Comparison of ENCODE assay signal across 13 mouse cellular contexts in genomic region chr17:24640119-24640518, GRCm38 (mm10). TPM values are rescaled to one million over a fixed set of nuclear protein-coding genes. Genes with fewer than 3 reads are reported as not detected.
DNase-seq lines count a peak whose midpoint lies in the region; ATAC-seq and TF ChIP-seq lines count a peak whose summit lies in the region.
"Had no signal": no experiment of that assay in that cellular context is flagged by ENCODE, and none has a peak within 500 bp of the region (broad histone marks: within the 10 kb centered on the region; RNA-seq: fewer than 3 reads in every experiment).

No protein-coding gene starts in this region.

- ATAC-seq in heart, embryonic 15.5 days (replicated peaks; ENCODE audit: insufficient number of reproducible peaks, insufficient read depth, low FRiP score, low read depth) = no peak
- no peak for ATAC-seq in lung, postnatal 0 days
- no peak for ATAC-seq in hindbrain, embryonic 15.5 days (ENCODE audit: low FRiP score, low read depth)
- ATAC-seq in stomach, embryonic 16.5 days (ENCODE audit: insufficient read depth, low FRiP score) = no peak

- no peak for TF ChIP-seq EP300 in lung, postnatal 0 days (IDR thresholded peaks at IDR 0.05)

- H3K4me1 ChIP-seq in heart, embryonic 15.5 days (replicated peaks) = peaks cover 38% of the 10 kb centered on the region
- H3K4me1 ChIP-seq in lung, postnatal 0 days (ENCODE audit: insufficient read depth, low read depth, low read length) = peaks cover 39% of the 10 kb centered on the region
- no peaks in the 10 kb centered on the region for H3K4me1 ChIP-seq in hindbrain, embryonic 15.5 days (replicated peaks)
- peaks cover 24% of the 10 kb centered on the region for H3K4me1 ChIP-seq in stomach, embryonic 16.5 days (ENCODE audit: control insufficient read depth, insufficient read depth, low read length)
- peaks cover 8% of the 10 kb centered on the region; the same call in 1 of the 2 replicates for H3K4me1 ChIP-seq in cerebellum, adult 2 months (ENCODE audit: control insufficient read depth, insufficient read depth, low read length)

- no peak overlapping the region for H3K4me3 ChIP-seq in heart, embryonic 15.5 days
- no peak overlapping the region for H3K4me3 ChIP-seq in lung, postnatal 0 days (ENCODE audit: low read depth, low read length)
- no peak overlapping the region for H3K4me3 ChIP-seq in hindbrain, embryonic 15.5 days
- no peak overlapping the region for H3K4me3 ChIP-seq in stomach, embryonic 16.5 days (replicated peaks; ENCODE audit: low read length)
- no peak overlapping the region for H3K4me3 ChIP-seq in cerebellum, adult 2 months (replicated peaks; ENCODE audit: insufficient read depth, low read depth, low read length)
- H3K4me3 ChIP-seq: erythroblast, embryonic 14.5 days; megakaryocyte, embryonic 14.5 days had no signal

- H3K9ac ChIP-seq in heart, embryonic 15.5 days = no peak overlapping the region
- no peak overlapping the region for H3K9ac ChIP-seq in lung, postnatal 0 days (replicated peaks; ENCODE audit: low read depth)
- no peak overlapping the region for H3K9ac ChIP-seq in hindbrain, embryonic 15.5 days
- 0 out of 2 replicates have a peak overlapping the region, but pooled peaks have one; percentile 44 for H3K9ac ChIP-seq in stomach, embryonic 16.5 days (ENCODE audit: low read length)

- H3K27me3 ChIP-seq in heart, embryonic 15.5 days = peaks cover 5% of the 10 kb centered on the region; the same call in 1 of the 2 replicates
- H3K27me3 ChIP-seq in lung, postnatal 0 days (replicated peaks; ENCODE audit: insufficient read depth, low read length) = no peaks in the 10 kb centered on the region
- no peaks in the 10 kb centered on the region for H3K27me3 ChIP-seq in hindbrain, embryonic 15.5 days
- H3K27me3 ChIP-seq in stomach, embryonic 16.5 days (ENCODE audit: control insufficient read depth, insufficient read depth, low read length) = no peaks in the 10 kb centered on the region
- H3K27me3 ChIP-seq in cerebellum, adult 2 months (ENCODE audit: control insufficient read depth, insufficient read depth, low read length) = no peaks in the 10 kb centered on the region

- H3K4me2 ChIP-seq in heart, embryonic 15.5 days = no peak overlapping the region
- no peak overlapping the region for H3K4me2 ChIP-seq in lung, postnatal 0 days (replicated peaks; ENCODE audit: low read depth, low read length)
- no peak overlapping the region for H3K4me2 ChIP-seq in hindbrain, embryonic 15.5 days
- H3K4me2 ChIP-seq in stomach, embryonic 16.5 days (ENCODE audit: low read depth, low read length) = no peak overlapping the region

- intact Hi-C loops in heart, postnatal 25 days (cut with DNase I) = no loop called here
- intact Hi-C loops in left cerebral cortex, postnatal 10 days (cut with DNase I) = no loop called here

- H3K9me3 ChIP-seq in heart, embryonic 15.5 days (replicated peaks) = no peaks in the 10 kb centered on the region
- no peaks in the 10 kb centered on the region for H3K9me3 ChIP-seq in lung, postnatal 0 days (ENCODE audit: low read length)
- H3K9me3 ChIP-seq in hindbrain, embryonic 15.5 days = no peaks in the 10 kb centered on the region
- no peaks in the 10 kb centered on the region for H3K9me3 ChIP-seq in stomach, embryonic 16.5 days (replicated peaks; ENCODE audit: control insufficient read depth, low read length)
- H3K9me3 ChIP-seq: megakaryocyte, embryonic 14.5 days had no signal

- peaks cover 4% of the 10 kb centered on the region; the same call in 1 of the 2 replicates for H3K36me3 ChIP-seq in heart, embryonic 15.5 days
- peaks cover 22% of the 10 kb centered on the region for H3K36me3 ChIP-seq in lung, postnatal 0 days (ENCODE audit: insufficient read depth, low read length)
- peaks cover 11% of the 10 kb centered on the region; the same call in 1 of the 2 replicates for H3K36me3 ChIP-seq in hindbrain, embryonic 15.5 days
- H3K36me3 ChIP-seq in stomach, embryonic 16.5 days (ENCODE audit: control insufficient read depth, insufficient read depth, low read length) = no peaks in the 10 kb centered on the region

- peak overlapping the region; percentile 75; the same call in 1 of the 2 replicates for H3K27ac ChIP-seq in heart, embryonic 15.5 days
- H3K27ac ChIP-seq in lung, postnatal 0 days (ENCODE audit: low read length) = peak overlapping the region; percentile 85
- H3K27ac ChIP-seq in hindbrain, embryonic 15.5 days (replicated peaks) = peak overlapping the region; percentile 27; the same call in 1 of the 2 replicates
- H3K27ac ChIP-seq in stomach, embryonic 16.5 days (ENCODE audit: low read length) = peak overlapping the region; percentile 86
- H3K27ac ChIP-seq in cerebellum, adult 2 months (ENCODE audit: insufficient read depth, low read length) = no peak overlapping the region

- no peak for TF ChIP-seq CTCF in lung, postnatal 0 days (IDR thresholded peaks at IDR 0.05)
- no peak for TF ChIP-seq CTCF in cerebellum, adult 2 months (IDR thresholded peaks at IDR 0.05; ENCODE audit: borderline replicate concordance, insufficient read depth, low read depth, low read length)

- no peak for DNase-seq in heart, postnatal 25 days (ENCODE audit: low spot score)
- DNase-seq in lung, postnatal 0 days (ENCODE audit: low spot score) = no peak
- no peak for DNase-seq in lung, postnatal 25 days (ENCODE audit: low spot score)
- no peak for DNase-seq in left cerebral cortex, postnatal 10 days (ENCODE audit: extremely low spot score in 1 of 2, low spot score in 2 of 2)
- DNase-seq in cerebellum, adult 2 months = no peak
- DNase-seq: cerebellum, adult 9-10 months; liver had no signal

- WGBS in heart, embryonic 15.5 days = 89% methylated on average over 7 of the region's 7 CpGs
- WGBS in lung, postnatal 0 days = 88% methylated on average over 7 of the region's 7 CpGs
- WGBS in hindbrain, embryonic 15.5 days = 90% methylated on average over 7 of the region's 7 CpGs
- 91% methylated on average over 7 of the region's 7 CpGs for WGBS in stomach, embryonic 16.5 days
- 77% methylated on average over 7 of the region's 7 CpGs for WGBS in cerebellum, adult 2 months

- no peak for TF ChIP-seq POLR2A in cerebellum, adult 2 months (IDR thresholded peaks at IDR 0.05; ENCODE audit: borderline replicate concordance, insufficient read depth, low read length)

RNA-seq across cellular contexts. Expression of gene Nthl1, which starts 7.6 kb away (rescaled TPM):
- 7.7 and 10.9 TPM in 2 replicates for polyA plus RNA-seq in heart, embryonic 15.5 days (2015; fragmentation: Nextera tagmentation; extraction: Ambion mirVana)
- total RNA-seq in heart, postnatal 25 days (2021) = 1 to 10 TPM; 2.8 to 3.4 TPM
- polyA plus RNA-seq in lung, postnatal 0 days (2015; fragmentation: Nextera tagmentation; extraction: Ambion mirVana) = 13.6 and 13.8 TPM in 2 replicates
- polyA plus RNA-seq in hindbrain, embryonic 15.5 days (2015; fragmentation: Nextera tagmentation; extraction: Ambion mirVana) = 11.4 and 11.6 TPM in 2 replicates
- 18.0 and 19.1 TPM in 2 replicates for polyA plus RNA-seq in stomach, embryonic 16.5 days (2015; fragmentation: Nextera tagmentation; extraction: Ambion mirVana)
- total RNA-seq in left cerebral cortex, postnatal 10 days (2021) = 1 to 10 TPM; 4.6 to 5.9 TPM
- polyA plus RNA-seq in cerebellum, adult 2 months (2012; rRNA removed) = 9.0 TPM in 2 replicates

RNA-seq across cellular contexts. Expression of gene Tsc2, which starts 7.7 kb away (rescaled TPM):
- polyA plus RNA-seq in heart, embryonic 15.5 days (2015; fragmentation: Nextera tagmentation; extraction: Ambion mirVana) = 39.0 and 56.0 TPM in 2 replicates
- total RNA-seq in heart, postnatal 25 days (2021) = 100 to 1,000 TPM in 1 of 2 experiments, 10 to 100 TPM in 1; 93.9 to 101 TPM
- polyA plus RNA-seq in lung, postnatal 0 days (2015; fragmentation: Nextera tagmentation; extraction: Ambion mirVana) = 31.7 and 32.8 TPM in 2 replicates
- 71.7 and 81.0 TPM in 2 replicates for polyA plus RNA-seq in hindbrain, embryonic 15.5 days (2015; fragmentation: Nextera tagmentation; extraction: Ambion mirVana)
- 53.1 and 57.2 TPM in 2 replicates for polyA plus RNA-seq in stomach, embryonic 16.5 days (2015; fragmentation: Nextera tagmentation; extraction: Ambion mirVana)
- 100 to 1,000 TPM; 130 to 143 TPM for total RNA-seq in left cerebral cortex, postnatal 10 days (2021)
- 168 and 194 TPM in 2 replicates for polyA plus RNA-seq in cerebellum, adult 2 months (2012; rRNA removed)

RNA-seq across cellular contexts. Expression of gene Slc9a3r2, which starts 10.0 kb away (rescaled TPM):
- 55.5 and 61.4 TPM in 2 replicates for polyA plus RNA-seq in heart, embryonic 15.5 days (2015; fragmentation: Nextera tagmentation; extraction: Ambion mirVana)
- total RNA-seq in heart, postnatal 25 days (2021) = 100 to 1,000 TPM in 1 of 2 experiments, 10 to 100 TPM in 1; 96.0 to 135 TPM
- 316 and 341 TPM in 2 replicates for polyA plus RNA-seq in lung, postnatal 0 days (2015; fragmentation: Nextera tagmentation; extraction: Ambion mirVana)
- 55.5 and 57.0 TPM in 2 replicates for polyA plus RNA-seq in hindbrain, embryonic 15.5 days (2015; fragmentation: Nextera tagmentation; extraction: Ambion mirVana)
- 38.0 and 39.0 TPM in 2 replicates for polyA plus RNA-seq in stomach, embryonic 16.5 days (2015; fragmentation: Nextera tagmentation; extraction: Ambion mirVana)
- total RNA-seq in left cerebral cortex, postnatal 10 days (2021) = 10 to 100 TPM; 55.0 to 55.2 TPM
- polyA plus RNA-seq in cerebellum, adult 2 months (2012; rRNA removed) = 140 and 146 TPM in 2 replicates

RNA-seq across cellular contexts. Expression of gene Npw, which starts 18.1 kb away (rescaled TPM):
- 0.26 TPM in 1 of 2 replicates, not detected in the other for polyA plus RNA-seq in heart, embryonic 15.5 days (2015; fragmentation: Nextera tagmentation; extraction: Ambion mirVana)
- total RNA-seq in heart, postnatal 25 days (2021) = not detected
- polyA plus RNA-seq in lung, postnatal 0 days (2015; fragmentation: Nextera tagmentation; extraction: Ambion mirVana) = 8.6 and 10.3 TPM in 2 replicates
- 0.31 and 0.54 TPM in 2 replicates for polyA plus RNA-seq in hindbrain, embryonic 15.5 days (2015; fragmentation: Nextera tagmentation; extraction: Ambion mirVana)
- 0.37 and 0.39 TPM in 2 replicates for polyA plus RNA-seq in stomach, embryonic 16.5 days (2015; fragmentation: Nextera tagmentation; extraction: Ambion mirVana)
- not detected for total RNA-seq in left cerebral cortex, postnatal 10 days (2021)
- polyA plus RNA-seq in cerebellum, adult 2 months (2012; rRNA removed) = not detected in 2 replicates
- total RNA-seq: gastrocnemius, adult 18-20 months had no signal
- polyA plus RNA-seq: erythroblast, embryonic 14.5 days had no signal

RNA-seq across cellular contexts. Expression of gene Zfp598, which starts 29.4 kb away (rescaled TPM):
- polyA plus RNA-seq in heart, embryonic 15.5 days (2015; fragmentation: Nextera tagmentation; extraction: Ambion mirVana) = 12.5 and 18.1 TPM in 2 replicates
- total RNA-seq in heart, postnatal 25 days (2021) = 10 to 100 TPM; 17.5 to 17.9 TPM
- 10.5 and 11.9 TPM in 2 replicates for polyA plus RNA-seq in lung, postnatal 0 days (2015; fragmentation: Nextera tagmentation; extraction: Ambion mirVana)
- polyA plus RNA-seq in hindbrain, embryonic 15.5 days (2015; fragmentation: Nextera tagmentation; extraction: Ambion mirVana) = 20.6 and 24.5 TPM in 2 replicates
- polyA plus RNA-seq in stomach, embryonic 16.5 days (2015; fragmentation: Nextera tagmentation; extraction: Ambion mirVana) = 13.6 and 13.7 TPM in 2 replicates
- 10 to 100 TPM; 37.2 to 38.1 TPM for total RNA-seq in left cerebral cortex, postnatal 10 days (2021)
- 92.6 and 98.6 TPM in 2 replicates for polyA plus RNA-seq in cerebellum, adult 2 months (2012; rRNA removed)
